Comparison of ENCODE assay signal across 18 mouse cellular contexts in genomic region chr13:15495820-15496219, GRCm38 (mm10). TPM values are rescaled to one million over a fixed set of nuclear protein-coding genes. Genes with fewer than 3 reads are reported as not detected.
DNase-seq lines count a peak whose midpoint lies in the region; ATAC-seq lines count a peak whose summit lies in the region.
"Had no signal": no experiment of that assay in that cellular context is flagged by ENCODE, and none has a peak within 500 bp of the region (broad histone marks: within the 10 kb centered on the region; RNA-seq: fewer than 3 reads in every experiment).

No protein-coding gene starts in this region.

- DNase-seq in neural tube, embryonic 10.5 days (ENCODE audit: extremely low spot score, low spot score) = no peak
- DNase-seq in cerebellum, adult 11 months = no peak
- no peak for DNase-seq in lung, postnatal 25 days (ENCODE audit: low spot score)
- DNase-seq: adrenal gland, adult 2 months; adrenal gland, postnatal 10 days; adrenal gland, postnatal 25 days; cerebellum, adult 11-12 months; cerebellum, adult 2 months; cerebellum, adult 9-10 months; cerebellum, postnatal 10 days; cerebellum, postnatal 25 days; forebrain, postnatal 0 days had no signal

- H3K4me3 ChIP-seq in neural tube, embryonic 14.5 days (ENCODE audit: low read depth, low read length) = no peak overlapping the region
- no peak overlapping the region for H3K4me3 ChIP-seq in limb, embryonic 12.5 days (replicated peaks)
- H3K4me3 ChIP-seq: embryonic facial prominence, embryonic 10.5 days; embryonic facial prominence, embryonic 12.5 days; forebrain, embryonic 13.5 days; forebrain, embryonic 15.5 days had no signal

- no peaks in the 10 kb centered on the region for H3K4me1 ChIP-seq in neural tube, embryonic 14.5 days (ENCODE audit: control insufficient read depth, insufficient read depth, low read length)
- H3K4me1 ChIP-seq in limb, embryonic 12.5 days (replicated peaks) = peaks cover 35% of the 10 kb centered on the region
- H3K4me1 ChIP-seq: forebrain, embryonic 15.5 days had no signal

- H3K9me3 ChIP-seq in neural tube, embryonic 14.5 days (ENCODE audit: control insufficient read depth, low read length) = no peaks in the 10 kb centered on the region
- no peaks in the 10 kb centered on the region for H3K9me3 ChIP-seq in limb, embryonic 12.5 days
- H3K9me3 ChIP-seq: embryonic facial prominence, embryonic 10.5 days; embryonic facial prominence, embryonic 12.5 days; forebrain, embryonic 13.5 days; forebrain, embryonic 15.5 days had no signal

- H3K4me2 ChIP-seq in neural tube, embryonic 14.5 days (ENCODE audit: low read depth, low read length) = no peak overlapping the region
- no peak overlapping the region for H3K4me2 ChIP-seq in limb, embryonic 12.5 days
- H3K4me2 ChIP-seq: embryonic facial prominence, embryonic 12.5 days; forebrain, embryonic 13.5 days; forebrain, embryonic 15.5 days had no signal

- H3K9ac ChIP-seq in neural tube, embryonic 14.5 days (replicated peaks; ENCODE audit: low read depth, low read length) = no peak overlapping the region
- no peak overlapping the region for H3K9ac ChIP-seq in limb, embryonic 12.5 days (replicated peaks)
- H3K9ac ChIP-seq: embryonic facial prominence, embryonic 12.5 days; forebrain, embryonic 13.5 days; forebrain, embryonic 15.5 days; forebrain, postnatal 0 days had no signal

- H3K36me3 ChIP-seq in neural tube, embryonic 14.5 days (ENCODE audit: control insufficient read depth, insufficient read depth, low read length) = no peaks in the 10 kb centered on the region
- H3K36me3 ChIP-seq in limb, embryonic 12.5 days = peaks cover 4% of the 10 kb centered on the region; the same call in 1 of the 2 replicates
- H3K36me3 ChIP-seq: forebrain, embryonic 15.5 days had no signal

- no peak overlapping the region for H3K27ac ChIP-seq in neural tube, embryonic 14.5 days (ENCODE audit: low read depth, low read length)
- H3K27ac ChIP-seq in limb, embryonic 12.5 days = no peak overlapping the region
- H3K27ac ChIP-seq: embryonic facial prominence, embryonic 10.5 days; embryonic facial prominence, embryonic 12.5 days; forebrain, embryonic 13.5 days; forebrain, embryonic 15.5 days had no signal

- WGBS in neural tube, embryonic 14.5 days = 74% methylated on average over 4 of the region's 4 CpGs
- 28% methylated on average over 4 of the region's 4 CpGs for WGBS in limb, embryonic 12.5 days

- no peaks in the 10 kb centered on the region for H3K27me3 ChIP-seq in neural tube, embryonic 14.5 days (ENCODE audit: control insufficient read depth, insufficient read depth, low read length)
- H3K27me3 ChIP-seq in limb, embryonic 12.5 days = no peaks in the 10 kb centered on the region
- H3K27me3 ChIP-seq: embryonic facial prominence, embryonic 12.5 days; forebrain, embryonic 13.5 days; forebrain, embryonic 15.5 days had no signal

- ATAC-seq in neural tube, embryonic 14.5 days (ENCODE audit: low read depth) = peak; percentile 56; the same call in 1 of the 2 replicates
- ATAC-seq in limb, embryonic 12.5 days (ENCODE audit: insufficient number of reproducible peaks, insufficient read depth, low FRiP score, low TSS enrichment, low read depth) = peak; percentile 79
- ATAC-seq: forebrain, embryonic 13.5 days; forebrain, embryonic 15.5 days; forebrain, postnatal 0 days had no signal

RNA-seq across cellular contexts. Expression of gene Gli3, which starts 32.8 kb away (rescaled TPM):
- polyA plus RNA-seq in neural tube, embryonic 14.5 days (2014; fragmentation: Nextera tagmentation; extraction: Ambion mirVana) = 2.4 and 3.5 TPM in 2 replicates
- 50.0 and 53.9 TPM in 2 replicates for polyA plus RNA-seq in limb, embryonic 12.5 days (2016; fragmentation: Nextera tagmentation; extraction: Ambion mirVana)

Comparison
In these comparisons a context has a peak if more than half of its experiments do, and no peak if none do; other contexts are left out.
1. RNA of gene Gli3, which starts 32.8 kb away (polyA plus RNA-seq): 50.0 to 53.9 TPM in limb, embryonic 12.5 days; 2.4 to 3.5 TPM in neural tube, embryonic 14.5 days; every median in the first group is over 10 times any median in the second.